Mouse (Mus musculus): Measurements from ENCODE around the gene Orc2.

The Orc2 gene

GRCm38 (mm10) chr1:58423371-58424248 lies 81.3 kb downstream of the Orc2 start, which contains the start of gene Clk1:
Gene Clk1, minus strand, starts transcription at chr1:58424066.
- DNase-seq (ENCODE audit: low spot score in 2 of 2): peak; percentile 93 to 99

GRCm38 (mm10) chr1:58422879-58423278 lies 82.0 kb downstream of the Orc2 start:
- DNase-seq (ENCODE audit: low spot score in 2 of 2): no peak

- DNase-seq (ENCODE audit: low spot score in 2 of 2): no peak
Measured at GRCm38 (mm10) chr1:58420961-58421360, 83.9 kb downstream of the Orc2 start.

- DNase-seq (ENCODE audit: low spot score in 2 of 2): no peak
Measured at GRCm38 (mm10) chr1:58420032-58420431, 84.9 kb downstream of the Orc2 start.

- DNase-seq (ENCODE audit: low spot score in 2 of 2): no peak
Measured at GRCm38 (mm10) chr1:58416048-58416447, 88.9 kb downstream of the Orc2 start.

GRCm38 (mm10) chr1:58415442-58415841 lies 89.5 kb downstream of the Orc2 start:
- DNase-seq (ENCODE audit: low spot score in 2 of 2): no peak

Data from cerebellum, postnatal 4 days (tissue).